Comparison of ENCODE assay signal across 9 mouse cellular contexts in the genomic region with DNA sequence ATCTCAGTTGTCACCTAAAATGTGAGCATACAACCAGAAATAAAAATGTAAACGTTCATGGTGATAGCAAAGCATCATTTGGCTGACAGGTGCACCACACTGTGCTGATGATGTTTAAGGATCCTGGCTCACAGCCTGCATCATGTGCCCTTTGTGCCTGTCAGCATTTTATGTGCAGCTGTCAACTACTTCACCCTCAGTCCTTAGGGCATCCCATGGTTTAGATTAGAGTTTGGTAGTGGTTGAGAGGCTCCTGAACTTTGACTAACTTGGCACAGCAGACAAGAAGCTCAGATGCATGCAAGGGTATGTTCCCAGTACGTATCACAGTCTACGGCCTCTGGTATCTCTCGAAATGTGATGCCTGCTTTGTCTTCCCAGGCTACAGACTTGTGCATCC.
"Had no signal": no experiment of that assay in that cellular context is flagged by ENCODE, and none has a peak within 500 bp of the region (broad histone marks: within the 10 kb centered on the region; RNA-seq: fewer than 3 reads in every experiment).

No protein-coding gene starts in this region.

- H3K9me3 ChIP-seq: limb, embryonic 13.5 days; midbrain, embryonic 12.5 days; neural tube, embryonic 13.5 days had no signal

- H3K4me3 ChIP-seq: limb, embryonic 13.5 days; midbrain, embryonic 12.5 days; neural tube, embryonic 13.5 days had no signal

- H3K27me3 ChIP-seq: limb, embryonic 13.5 days; midbrain, embryonic 12.5 days; neural tube, embryonic 13.5 days had no signal

- H3K4me1 ChIP-seq: limb, embryonic 13.5 days had no signal

- H3K27ac ChIP-seq: limb, embryonic 13.5 days; liver, embryonic 14.5 days; midbrain, embryonic 12.5 days; neural tube, embryonic 13.5 days had no signal

- DNase-seq: left cerebral cortex, postnatal 4 days; lung, adult 18-20 months; right cerebral cortex, adult 18-20 months; right cerebral cortex, postnatal 25 days; thymus, postnatal 36 days had no signal

- H3K36me3 ChIP-seq: limb, embryonic 13.5 days; midbrain, embryonic 12.5 days; neural tube, embryonic 13.5 days had no signal

- H3K4me2 ChIP-seq: limb, embryonic 13.5 days; midbrain, embryonic 12.5 days; neural tube, embryonic 13.5 days had no signal

- H3K9ac ChIP-seq: limb, embryonic 13.5 days; liver, embryonic 14.5 days; midbrain, embryonic 12.5 days; neural tube, embryonic 13.5 days had no signal
